Comparison of ENCODE assay signal across 18 mouse cellular contexts in the genomic region with DNA sequence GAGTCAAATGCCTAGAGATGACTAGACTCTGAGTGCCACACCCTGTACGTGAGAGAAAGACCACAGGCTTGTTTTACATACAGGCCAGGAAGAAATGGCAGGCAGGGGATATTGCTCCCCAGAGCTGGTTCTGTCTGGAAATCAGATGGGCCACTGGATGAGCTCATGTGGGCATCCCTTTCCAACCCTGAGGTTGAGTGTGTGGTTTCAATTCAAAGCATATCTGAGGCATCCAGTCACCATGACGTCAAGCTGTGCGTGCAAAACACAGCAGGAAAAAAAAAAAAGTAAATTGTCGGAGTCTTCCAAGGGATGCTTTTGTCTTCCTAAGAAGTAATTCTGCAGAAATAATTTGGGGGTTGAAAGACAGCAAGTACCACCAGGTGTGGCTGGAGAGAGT. TPM values are rescaled to one million over a fixed set of nuclear protein-coding genes. Genes with fewer than 3 reads are reported as not detected.
"Had no signal": no experiment of that assay in that cellular context is flagged by ENCODE, and none has a peak within 500 bp of the region (broad histone marks: within the 10 kb centered on the region; RNA-seq: fewer than 3 reads in every experiment).

No protein-coding gene starts in this region.

- ATAC-seq: lung, postnatal 0 days; midbrain, embryonic 13.5 days had no signal

- H3K27me3 ChIP-seq: liver, embryonic 15.5 days; midbrain, embryonic 13.5 days; neural tube, embryonic 15.5 days had no signal

- H3K4me2 ChIP-seq: liver, embryonic 11.5 days; liver, embryonic 15.5 days; midbrain, embryonic 13.5 days; neural tube, embryonic 15.5 days had no signal

- H3K9me3 ChIP-seq: limb, embryonic 10.5 days; liver, embryonic 15.5 days; midbrain, embryonic 13.5 days; neural tube, embryonic 15.5 days had no signal

- DNase-seq: kidney, adult 9 months; kidney, postnatal 36 days; lung, adult 2 months; lung, postnatal 36 days; thymus, adult 18-20 months; thymus, postnatal 14 days had no signal

- H3K4me1 ChIP-seq: limb, embryonic 10.5 days; liver, embryonic 15.5 days; midbrain, embryonic 13.5 days; neural tube, embryonic 15.5 days had no signal

- H3K4me3 ChIP-seq: limb, embryonic 10.5 days; liver, embryonic 15.5 days; midbrain, embryonic 13.5 days; neural tube, embryonic 15.5 days had no signal

- H3K36me3 ChIP-seq: limb, embryonic 10.5 days; liver, embryonic 15.5 days; midbrain, embryonic 13.5 days; neural tube, embryonic 15.5 days had no signal

- H3K27ac ChIP-seq: kidney, postnatal 0 days; limb, embryonic 10.5 days; liver, embryonic 15.5 days; midbrain, embryonic 13.5 days; neural tube, embryonic 15.5 days had no signal

- H3K9ac ChIP-seq: liver, embryonic 15.5 days; midbrain, embryonic 13.5 days; neural tube, embryonic 15.5 days had no signal

RNA-seq across cellular contexts. Expression of gene Spp2, which starts 45.7 kb away (rescaled TPM):
- total RNA-seq: layer of hippocampus, adult 18-20 months; layer of hippocampus, postnatal 14 days; left cerebral cortex, postnatal 14 days; megakaryocyte progenitor cell, adult 5-6 weeks had no signal
- polyA plus RNA-seq: limb, embryonic 10.5 days; lung, postnatal 0 days; neural tube, embryonic 11.5 days; neural tube, embryonic 15.5 days had no signal
